Mouse (Mus musculus): ENCODE measurements around the gene Pank4. TPM values are rescaled to one million over a fixed set of nuclear protein-coding genes. Genes with fewer than 3 reads are reported as not detected.

Pank4 gene
- total RNA-seq, 2 experiments from 2014 or later: 32.4 to 39.2 TPM

- DNase-seq (ENCODE audit: low spot score in 2 of 2): no peak
Observed at GRCm38 (mm10) chr4:154964581-154965235, 785 bp downstream of the Pank4 start.

GRCm38 (mm10) chr4:154965856-154966255, 1.9 kb downstream of the Pank4 start:
- DNase-seq (ENCODE audit: low spot score in 2 of 2): no peak

GRCm38 (mm10) chr4:154967173-154967572, 3.2 kb downstream of the Pank4 start:
- no peak for DNase-seq (ENCODE audit: low spot score in 2 of 2)

- no peak for DNase-seq (ENCODE audit: low spot score in 2 of 2)
Observed at GRCm38 (mm10) chr4:154972546-154972945, 8.6 kb downstream of the Pank4 start.

- no peak for DNase-seq (ENCODE audit: low spot score in 2 of 2)
Observed at GRCm38 (mm10) chr4:154974163-154974611, 10.3 kb downstream of the Pank4 start.

GRCm38 (mm10) chr4:154980110-154980509, 16.2 kb downstream of the Pank4 start:
- DNase-seq (ENCODE audit: low spot score in 2 of 2): no peak

- no peak for DNase-seq (ENCODE audit: low spot score in 2 of 2)
Observed at GRCm38 (mm10) chr4:154981076-154981475, 17.2 kb downstream of the Pank4 start.

- no peak for DNase-seq (ENCODE audit: low spot score in 2 of 2)
Observed at GRCm38 (mm10) chr4:154981530-154981929, 17.6 kb downstream of the Pank4 start.

- DNase-seq (ENCODE audit: low spot score in 2 of 2): peak in 1 of 2 experiments; percentile 32
Observed at GRCm38 (mm10) chr4:154982247-154983120, 18.6 kb downstream of the Pank4 start.

GRCm38 (mm10) chr4:154983767-154984166, 19.8 kb downstream of the Pank4 start:
- no peak for DNase-seq (ENCODE audit: low spot score in 2 of 2)

GRCm38 (mm10) chr4:154985151-154985777, 21.3 kb downstream of the Pank4 start:
- no peak for DNase-seq (ENCODE audit: low spot score in 2 of 2)

GRCm38 (mm10) chr4:154986096-154986495, 22.2 kb downstream of the Pank4 start:
- DNase-seq (ENCODE audit: low spot score in 2 of 2): peak; percentile 57 to 76

GRCm38 (mm10) chr4:154986750-154987149, 22.8 kb downstream of the Pank4 start:
- no peak for DNase-seq (ENCODE audit: low spot score in 2 of 2)

- DNase-seq (ENCODE audit: low spot score in 2 of 2): no peak
Observed at GRCm38 (mm10) chr4:154994876-154995275, 31.0 kb downstream of the Pank4 start.

GRCm38 (mm10) chr4:154996572-154997154, 32.7 kb downstream of the Pank4 start:
- DNase-seq (ENCODE audit: low spot score in 2 of 2): no peak

GRCm38 (mm10) chr4:154999379-154999778, 35.5 kb downstream of the Pank4 start:
- DNase-seq (ENCODE audit: low spot score in 2 of 2): no peak

GRCm38 (mm10) chr4:155005278-155005677, 41.4 kb downstream of the Pank4 start:
- DNase-seq (ENCODE audit: low spot score in 2 of 2): no peak

- DNase-seq (ENCODE audit: low spot score in 2 of 2): no peak
Observed at GRCm38 (mm10) chr4:155006296-155006695, 42.4 kb downstream of the Pank4 start.

- no peak for DNase-seq (ENCODE audit: low spot score in 2 of 2)
Observed at GRCm38 (mm10) chr4:155007641-155008040, 43.7 kb downstream of the Pank4 start.

GRCm38 (mm10) chr4:155008075-155008474, 44.2 kb downstream of the Pank4 start:
- DNase-seq (ENCODE audit: low spot score in 2 of 2): no peak

- no peak for DNase-seq (ENCODE audit: low spot score in 2 of 2)
Observed at GRCm38 (mm10) chr4:155009216-155009615, 45.3 kb downstream of the Pank4 start.
